Mouse (Mus musculus): ENCODE measurements around the gene Usp35.

Usp35 gene

GRCm38 (mm10) chr7:97327376-97327775 lies 4.4 kb downstream of the Usp35 start:
- in situ Hi-C loops (cut with MboI; ENCODE audit: low pct_unique_long_range_greater_than_20kb in 1 of 2, low sequenced_read_pairs in 2 of 2, unreplicated experiment in 1 of 2), result no loop called here

- in situ Hi-C loops (cut with MboI; ENCODE audit: low pct_unique_long_range_greater_than_20kb in 1 of 2, low sequenced_read_pairs in 2 of 2, unreplicated experiment in 1 of 2), result no loop called here
Observed at GRCm38 (mm10) chr7:97325156-97325985, 6.4 kb downstream of the Usp35 start.

- in situ Hi-C loops (cut with MboI; ENCODE audit: low pct_unique_long_range_greater_than_20kb in 1 of 2, low sequenced_read_pairs in 2 of 2, unreplicated experiment in 1 of 2), result loop anchor here in 1 of 2 experiments (25.0 kb wide), 1 partner anchor 362 kb away; the partner anchor contains the start of gene Nars2
Observed at GRCm38 (mm10) chr7:97324342-97324741, 7.5 kb downstream of the Usp35 start.

- in situ Hi-C loops (cut with MboI; ENCODE audit: low pct_unique_long_range_greater_than_20kb in 1 of 2, low sequenced_read_pairs in 2 of 2, unreplicated experiment in 1 of 2), result loop anchor here in 1 of 2 experiments (25.0 kb wide), 1 partner anchor 355 kb away; the partner anchor contains the start of gene Nars2
Observed at GRCm38 (mm10) chr7:97317706-97318105, 14.1 kb downstream of the Usp35 start.

- in situ Hi-C loops (cut with MboI; ENCODE audit: low pct_unique_long_range_greater_than_20kb in 1 of 2, low sequenced_read_pairs in 2 of 2, unreplicated experiment in 1 of 2), result loop anchor here in 1 of 2 experiments (25.0 kb wide), 1 partner anchor 353 kb away; the partner anchor contains the start of gene Nars2
Observed at GRCm38 (mm10) chr7:97315656-97316055, 16.2 kb downstream of the Usp35 start.

GRCm38 (mm10) chr7:97314646-97315045 lies 17.2 kb downstream of the Usp35 start:
- in situ Hi-C loops (cut with MboI; ENCODE audit: low pct_unique_long_range_greater_than_20kb in 1 of 2, low sequenced_read_pairs in 2 of 2, unreplicated experiment in 1 of 2), result loop anchor here in 1 of 2 experiments (25.0 kb wide), 1 partner anchor 352 kb away; the partner anchor contains the start of gene Nars2

GRCm38 (mm10) chr7:97313364-97313995 lies 18.3 kb downstream of the Usp35 start:
- in situ Hi-C loops (cut with MboI; ENCODE audit: low pct_unique_long_range_greater_than_20kb in 1 of 2, low sequenced_read_pairs in 2 of 2, unreplicated experiment in 1 of 2), result loop anchor here in 1 of 2 experiments (25.0 kb wide), 1 partner anchor 351 kb away; the partner anchor contains the start of gene Nars2

GRCm38 (mm10) chr7:97312856-97313255 lies 19.0 kb downstream of the Usp35 start:
- in situ Hi-C loops (cut with MboI; ENCODE audit: low pct_unique_long_range_greater_than_20kb in 1 of 2, low sequenced_read_pairs in 2 of 2, unreplicated experiment in 1 of 2), result loop anchor here in 1 of 2 experiments (25.0 kb wide), 1 partner anchor 351 kb away; the partner anchor contains the start of gene Nars2

GRCm38 (mm10) chr7:97312196-97312595 lies 19.6 kb downstream of the Usp35 start:
- in situ Hi-C loops (cut with MboI; ENCODE audit: low pct_unique_long_range_greater_than_20kb in 1 of 2, low sequenced_read_pairs in 2 of 2, unreplicated experiment in 1 of 2), result loop anchor here in 1 of 2 experiments (25.0 kb wide), 1 partner anchor 350 kb away; the partner anchor contains the start of gene Nars2

- in situ Hi-C loops (cut with MboI; ENCODE audit: low pct_unique_long_range_greater_than_20kb in 1 of 2, low sequenced_read_pairs in 2 of 2, unreplicated experiment in 1 of 2), result loop anchor here in 1 of 2 experiments (25.0 kb wide), 1 partner anchor 349 kb away; the partner anchor contains the start of gene Nars2
Observed at GRCm38 (mm10) chr7:97311620-97312019, 20.2 kb downstream of the Usp35 start.

- in situ Hi-C loops (cut with MboI; ENCODE audit: low pct_unique_long_range_greater_than_20kb in 1 of 2, low sequenced_read_pairs in 2 of 2, unreplicated experiment in 1 of 2), result loop anchor here in 1 of 2 experiments (25.0 kb wide), 1 partner anchor 348 kb away; the partner anchor contains the start of gene Nars2
Observed at GRCm38 (mm10) chr7:97310341-97310635, 21.5 kb downstream of the Usp35 start.

- in situ Hi-C loops (cut with MboI; ENCODE audit: low pct_unique_long_range_greater_than_20kb in 1 of 2, low sequenced_read_pairs in 2 of 2, unreplicated experiment in 1 of 2), result loop anchor here in 1 of 2 experiments (10.0 to 25.0 kb wide), 2 partner anchors 225 to 347 kb away; partner anchors contain the start of genes Gab2 and Nars2
Observed at GRCm38 (mm10) chr7:97309461-97310340, 22.1 kb downstream of the Usp35 start.

GRCm38 (mm10) chr7:97307546-97307945 lies 24.3 kb downstream of the Usp35 start:
- in situ Hi-C loops (cut with MboI; ENCODE audit: low pct_unique_long_range_greater_than_20kb in 1 of 2, low sequenced_read_pairs in 2 of 2, unreplicated experiment in 1 of 2), result loop anchor here in 1 of 2 experiments (10.0 to 25.0 kb wide), 2 partner anchors 223 to 345 kb away; partner anchors contain the start of genes Gab2 and Nars2

GRCm38 (mm10) chr7:97306813-97307212 lies 25.0 kb downstream of the Usp35 start:
- in situ Hi-C loops (cut with MboI; ENCODE audit: low pct_unique_long_range_greater_than_20kb in 1 of 2, low sequenced_read_pairs in 2 of 2, unreplicated experiment in 1 of 2), result loop anchor here in 1 of 2 experiments (10.0 to 25.0 kb wide), 2 partner anchors 222 to 345 kb away; partner anchors contain the start of genes Gab2 and Nars2

GRCm38 (mm10) chr7:97305206-97305605 lies 26.6 kb downstream of the Usp35 start:
- in situ Hi-C loops (cut with MboI; ENCODE audit: low pct_unique_long_range_greater_than_20kb in 1 of 2, low sequenced_read_pairs in 2 of 2, unreplicated experiment in 1 of 2), result loop anchor here in 1 of 2 experiments (10.0 to 25.0 kb wide), 2 partner anchors 220 to 343 kb away; partner anchors contain the start of genes Gab2 and Nars2

GRCm38 (mm10) chr7:97304471-97304870 lies 27.3 kb downstream of the Usp35 start:
- in situ Hi-C loops (cut with MboI; ENCODE audit: low pct_unique_long_range_greater_than_20kb in 1 of 2, low sequenced_read_pairs in 2 of 2, unreplicated experiment in 1 of 2), result loop anchor here in 1 of 2 experiments (10.0 to 25.0 kb wide), 2 partner anchors 220 to 342 kb away; partner anchors contain the start of genes Gab2 and Nars2

GRCm38 (mm10) chr7:97303614-97304013 lies 28.2 kb downstream of the Usp35 start:
- in situ Hi-C loops (cut with MboI; ENCODE audit: low pct_unique_long_range_greater_than_20kb in 1 of 2, low sequenced_read_pairs in 2 of 2, unreplicated experiment in 1 of 2), result loop anchor here in 1 of 2 experiments (10.0 to 25.0 kb wide), 2 partner anchors 219 to 341 kb away; partner anchors contain the start of genes Gab2 and Nars2

Measured in mouse embryonic stem cell (cell line).